Mouse (Mus musculus) liver, embryonic 11.5 days (tissue): ENCODE results near the gene Sh3bp2. TPM values are rescaled to one million over a fixed set of nuclear protein-coding genes. Genes with fewer than 3 reads are reported as not detected.

Source experiments
- ATAC-seq: fragments of 200-750 bp; cut with Nextera tagmentation; replicated peaks from 2 replicates; pipeline ENCODE4 v1.8.0; 2017; ENCODE audit warnings: moderate number of reproducible peaks, mild to moderate bottlenecking, moderate TSS enrichment, moderate library complexity; ENCODE audit not compliant: low FRiP score
- DNase-seq: peaks from one replicate; pipeline ENCODE4 v3.0.0-alpha.2; 2017; ENCODE audit warnings: low spot score
- H3K27ac ChIP-seq: fragments of 300-500 bp; sonication (generic); 2 replicates; pipeline ENCODE4 v1.5.1; 2014; ENCODE audit warnings: mild to moderate bottlenecking, low read depth, low read length, control low read depth
- H3K27me3 ChIP-seq: fragments of 300-500 bp; sonication (generic); replicated peaks from 2 replicates; pipeline ENCODE4 v1.6.1; 2014; ENCODE audit warnings: low read length, mixed read lengths; ENCODE audit not compliant: control insufficient read depth, insufficient read depth
- H3K36me3 ChIP-seq: fragments of 300-500 bp; sonication (generic); 2 replicates; pipeline ENCODE4 v1.6.1; 2014; ENCODE audit warnings: mild to moderate bottlenecking, low read length, moderate library complexity, mixed read lengths; ENCODE audit not compliant: control insufficient read depth, insufficient read depth
- H3K4me1 ChIP-seq: fragments of 300-500 bp; sonication (generic); replicated peaks from 2 replicates; pipeline ENCODE4 v1.6.1; 2014; ENCODE audit warnings: low read length, mixed read lengths; ENCODE audit not compliant: control insufficient read depth, insufficient read depth
- H3K4me2 ChIP-seq: fragments of 300-500 bp; sonication (generic); 2 replicates; pipeline ENCODE4 v1.6.1; 2014; ENCODE audit warnings: mild to moderate bottlenecking, control low read depth, moderate library complexity
- H3K4me3 ChIP-seq: fragments of 300-500 bp; sonication (generic); 2 replicates; pipeline ENCODE4 v1.5.1; 2014; ENCODE audit warnings: low read depth, low read length, control low read depth
- H3K9ac ChIP-seq: fragments of 300-500 bp; sonication (generic); 2 replicates; pipeline ENCODE4 v1.6.1; 2014; ENCODE audit warnings: low read depth, low read length, control low read depth
- H3K9me3 ChIP-seq: fragments of 300-500 bp; sonication (generic); 2 replicates; pipeline ENCODE4 v1.6.1; 2016; ENCODE audit warnings: low read length, inconsistent platforms, mixed read lengths; ENCODE audit not compliant: control insufficient read depth
- WGBS: fragments of 180-500 bp; shearing (Covaris S2); extraction: QIAGEN DNeasy Blood & Tissue Kit; methylation state at CpG from one replicate; pipeline ENCODE4 v1.1.7; 2014; 5-methylcytosine and 5-hydroxymethylcytosine counted together
- polyA plus RNA-seq: library from polyadenylated mRNA; unstranded; fragments of >200 nt; fragmentation: Nextera tagmentation; extraction: Ambion mirVana; gene quantifications from 2 replicates; pipeline ENCODE4 v1.2.1, GENCODE M21; 2014

The Sh3bp2 gene
- polyA plus RNA-seq, 1 experiment from 2014 or later = 8.4 TPM

DNA sequence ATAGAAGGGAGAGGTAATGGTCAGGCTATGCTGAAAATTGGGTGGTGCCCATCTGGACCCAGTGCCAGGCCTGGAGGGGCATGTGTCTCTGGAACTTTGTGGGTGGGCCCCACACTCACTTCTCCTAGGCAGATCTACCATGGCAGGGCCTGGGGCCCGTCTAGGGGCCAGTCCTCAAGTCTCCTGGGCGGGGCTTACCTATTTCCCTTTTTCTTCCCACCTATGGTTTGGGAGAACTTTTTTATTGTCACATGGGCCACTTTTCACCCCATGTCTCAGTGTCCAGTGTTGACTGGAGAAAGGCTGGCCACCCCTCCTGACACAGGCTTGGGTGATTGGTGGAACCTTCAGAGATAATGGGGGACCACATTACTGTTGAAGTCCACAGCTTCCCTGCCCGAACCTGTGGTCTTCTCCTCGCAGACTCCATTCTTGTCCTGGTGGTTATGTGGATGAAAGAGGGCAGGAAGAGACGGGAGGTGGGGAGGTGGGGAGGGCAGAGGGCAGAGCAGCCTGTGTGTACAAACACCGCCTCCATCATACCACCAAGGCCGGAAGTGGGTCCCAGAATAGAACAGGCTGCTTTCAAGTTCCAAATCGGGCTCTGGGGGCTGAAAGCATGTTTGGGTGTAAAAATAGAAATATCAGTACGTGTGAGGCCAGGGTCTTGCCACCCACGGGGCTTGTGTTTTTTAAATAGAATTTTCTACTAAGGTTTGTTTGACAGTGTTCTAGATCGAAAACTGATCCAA is 5.0 kb upstream of the Sh3bp2 start:
- Histone ChIP-seq H3K36me3 (no peaks in the 10 kb centered on the region), H3K4me1 (peaks cover 15% of the 10 kb centered on the region), H3K4me3 (no peak overlapping the region), H3K27ac (no peak overlapping the region; the same call in 1 of the 2 replicates), H3K9me3 (no peaks in the 10 kb centered on the region), H3K27me3 (no peaks in the 10 kb centered on the region), H3K4me2 (peak overlapping the region; percentile 33), H3K9ac (no peak overlapping the region)
- DNase-seq = no peak
- ATAC-seq = no peak; the same call in 1 of the 2 replicates
- WGBS = 38% methylated on average over 11 of the region's 11 CpGs

DNA sequence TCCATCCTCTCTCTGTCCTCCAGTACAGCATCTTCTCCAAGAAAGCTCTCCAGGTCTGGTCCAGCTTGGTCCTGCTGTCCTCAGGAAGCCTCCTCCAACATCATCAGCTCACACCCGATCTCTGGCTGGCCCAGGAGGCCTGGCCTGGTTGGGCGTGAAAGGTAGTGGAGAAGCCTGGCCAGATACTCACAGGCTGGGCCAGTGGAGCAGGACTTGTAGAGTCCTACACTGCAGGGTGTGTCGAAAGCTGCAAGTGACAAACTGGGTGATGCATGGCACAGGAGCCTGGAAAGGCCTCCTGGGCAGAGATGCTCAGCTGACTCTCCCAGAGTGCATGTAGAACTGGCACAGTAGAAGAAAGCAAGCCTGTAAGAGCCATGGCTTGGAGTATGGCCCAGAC is 4.3 kb upstream of the Sh3bp2 start:
- Histone ChIP-seq H3K27ac (no peak overlapping the region), H3K4me3 (no peak overlapping the region), H3K9me3 (no peaks in the 10 kb centered on the region), H3K4me1 (peaks cover 19% of the 10 kb centered on the region), H3K36me3 (no peaks in the 10 kb centered on the region), H3K27me3 (no peaks in the 10 kb centered on the region), H3K9ac (no peak overlapping the region), H3K4me2 (no peak overlapping the region)
- no peak for DNase-seq
- no peak for ATAC-seq
- WGBS = 70% methylated on average over 3 of the region's 3 CpGs

DNA sequence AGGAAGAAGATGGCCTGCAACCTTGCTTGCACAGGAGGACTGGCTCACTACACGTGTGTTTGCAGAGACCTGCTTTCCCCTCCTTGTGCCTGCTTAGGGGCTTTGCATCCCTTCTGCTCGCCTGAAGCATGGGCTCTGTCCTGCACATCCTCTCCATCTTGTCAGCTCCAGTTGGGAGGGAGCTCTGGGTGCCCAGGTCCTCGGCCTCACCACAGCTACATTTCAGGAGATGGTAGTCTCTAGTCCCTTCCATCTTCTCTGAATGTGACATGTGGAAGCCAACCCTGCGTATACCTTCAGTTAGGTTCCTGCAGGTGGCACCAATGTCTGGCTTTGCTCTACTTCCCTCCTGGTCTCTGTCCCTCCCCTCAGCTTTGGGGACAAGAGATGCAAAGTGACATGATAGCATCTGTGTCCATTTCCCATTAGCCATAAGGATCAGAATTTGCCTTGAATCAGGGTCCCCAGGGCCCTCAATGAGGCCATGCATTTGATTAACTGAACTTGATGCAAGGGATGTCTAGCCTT is 1.6 kb upstream of the Sh3bp2 start:
- H3K4me2 ChIP-seq = no peak overlapping the region
- H3K27me3 ChIP-seq = no peaks in the 10 kb centered on the region; the same call in 1 of the 2 replicates
- H3K36me3 ChIP-seq = no peaks in the 10 kb centered on the region
- H3K4me3 ChIP-seq = no peak overlapping the region
- no peak overlapping the region for H3K9ac ChIP-seq
- ATAC-seq = no peak
- 46% methylated on average over 4 of the region's 4 CpGs for WGBS
- H3K9me3 ChIP-seq = no peaks in the 10 kb centered on the region
- no peak overlapping the region for H3K27ac ChIP-seq
- DNase-seq = no peak
- peaks cover 27% of the 10 kb centered on the region for H3K4me1 ChIP-seq

DNA sequence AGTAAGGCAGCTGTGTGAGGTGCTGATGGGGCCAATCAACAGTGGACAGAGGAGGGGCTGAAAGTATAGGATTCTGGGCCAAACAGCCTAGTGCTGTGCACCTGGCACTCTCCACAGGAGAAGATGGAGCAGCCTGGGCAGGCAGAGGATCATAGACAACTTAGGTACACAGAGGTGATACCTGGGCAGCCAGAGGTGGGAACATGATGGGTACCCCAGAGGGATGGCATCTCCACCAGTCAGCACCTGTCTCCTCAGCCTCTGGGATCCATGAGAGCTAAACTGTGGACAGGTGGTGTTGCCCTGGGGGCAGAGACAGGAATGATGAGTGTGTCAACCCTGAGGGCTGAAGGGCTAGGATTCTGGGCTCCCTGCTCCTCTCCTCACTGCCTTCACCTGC is 1.1 kb upstream of the Sh3bp2 start:
- Histone ChIP-seq H3K4me2 (no peak overlapping the region), H3K36me3 (no peaks in the 10 kb centered on the region), H3K4me1 (peaks cover 27% of the 10 kb centered on the region), H3K27ac (no peak overlapping the region), H3K4me3 (no peak overlapping the region), H3K27me3 (no peaks in the 10 kb centered on the region; the same call in 1 of the 2 replicates), H3K9ac (no peak overlapping the region), H3K9me3 (no peaks in the 10 kb centered on the region)
- no peak for DNase-seq
- no peak for ATAC-seq

DNA sequence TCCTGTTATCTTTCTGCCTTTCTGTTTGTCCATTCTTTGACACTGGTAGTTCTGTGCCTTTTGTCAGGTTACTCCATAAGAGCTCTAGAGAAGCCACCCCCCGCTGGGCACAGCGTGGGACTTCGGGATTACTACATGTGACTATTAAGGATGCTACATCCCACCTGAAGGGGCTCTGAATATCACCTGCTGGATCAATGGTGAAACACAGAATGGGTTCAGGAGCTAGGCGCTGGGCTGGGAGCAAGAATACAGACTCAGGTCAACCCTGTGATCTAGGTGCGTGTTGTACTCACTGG is 788 bp downstream of the Sh3bp2 start:
- Histone ChIP-seq H3K27ac (peak overlapping the region; percentile 62), H3K4me1 (peaks cover 18% of the 10 kb centered on the region)

DNA sequence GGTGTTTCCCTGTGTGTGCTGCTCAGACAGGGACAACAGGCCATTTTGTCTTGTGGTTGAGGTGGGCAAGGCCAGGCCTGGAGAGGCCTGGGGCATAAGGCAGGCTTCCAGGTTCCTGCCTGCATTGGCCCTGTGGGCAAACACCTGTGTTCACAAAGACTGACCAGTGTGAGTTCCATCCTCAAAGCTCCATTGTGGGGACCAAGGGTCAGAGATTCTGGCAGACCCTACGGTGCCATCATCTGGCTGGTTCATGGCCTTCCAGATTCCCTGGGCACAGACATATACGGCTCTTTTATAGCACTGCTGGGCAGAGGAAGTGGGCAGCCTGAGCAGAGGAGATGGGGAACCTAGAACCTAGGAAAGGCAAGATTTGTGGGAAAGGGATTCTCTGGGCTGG is 1.7 kb downstream of the Sh3bp2 start:
- Histone ChIP-seq H3K27ac (no peak overlapping the region), H3K9me3 (no peaks in the 10 kb centered on the region), H3K4me3 (0 out of 2 replicates have a peak overlapping the region, but pooled peaks have one; percentile 69), H3K36me3 (no peaks in the 10 kb centered on the region), H3K4me2 (peak overlapping the region; percentile 96), H3K27me3 (no peaks in the 10 kb centered on the region; the same call in 1 of the 2 replicates), H3K4me1 (peaks cover 18% of the 10 kb centered on the region), H3K9ac (no peak overlapping the region)
- ATAC-seq (no peak), DNase-seq (no peak)
- WGBS = 84% methylated on average over 2 of the region's 2 CpGs

More for the DNA sequence above, 788 bp downstream of the Sh3bp2 start:
- Histone ChIP-seq H3K4me3 (peak overlapping the region; percentile 69), H3K9ac (peak overlapping the region; percentile 65), H3K27me3 (no peaks in the 10 kb centered on the region; the same call in 1 of the 2 replicates), H3K9me3 (no peaks in the 10 kb centered on the region), H3K36me3 (no peaks in the 10 kb centered on the region), H3K4me2 (peak overlapping the region; percentile 96)
- whole genome bisulfite sequencing = 45% methylated on average over 5 of the region's 5 CpGs
- DNase-seq (no peak), ATAC-seq (no peak)

DNA sequence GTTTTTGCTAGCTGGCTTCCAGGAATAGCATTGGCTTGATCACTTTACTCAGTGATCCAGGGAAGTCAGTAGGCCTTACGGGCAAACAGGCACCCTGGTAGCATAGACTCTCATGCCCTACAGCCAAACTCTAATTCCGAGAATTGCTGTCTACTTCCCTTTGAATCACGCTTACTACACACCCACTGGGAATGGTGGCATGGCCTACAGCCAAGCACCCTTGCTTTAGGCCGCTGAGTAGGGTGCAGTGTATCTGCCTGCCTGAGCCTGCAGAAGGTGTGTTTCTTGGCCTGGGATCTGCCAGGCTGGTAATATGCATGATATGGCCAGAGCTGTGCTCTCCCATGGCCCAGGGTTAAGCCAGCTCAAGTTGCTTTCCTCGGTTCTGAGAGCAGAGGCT is 3.1 kb downstream of the Sh3bp2 start:
- Histone ChIP-seq H3K4me2 (no peak overlapping the region), H3K36me3 (no peaks in the 10 kb centered on the region), H3K4me1 (peaks cover 18% of the 10 kb centered on the region), H3K27ac (no peak overlapping the region), H3K4me3 (no peak overlapping the region), H3K9me3 (no peaks in the 10 kb centered on the region), H3K27me3 (no peaks in the 10 kb centered on the region; the same call in 1 of the 2 replicates), H3K9ac (no peak overlapping the region)
- 74% methylated on average over 5 of the region's 5 CpGs for WGBS
- no peak for ATAC-seq
- DNase-seq = no peak

DNA sequence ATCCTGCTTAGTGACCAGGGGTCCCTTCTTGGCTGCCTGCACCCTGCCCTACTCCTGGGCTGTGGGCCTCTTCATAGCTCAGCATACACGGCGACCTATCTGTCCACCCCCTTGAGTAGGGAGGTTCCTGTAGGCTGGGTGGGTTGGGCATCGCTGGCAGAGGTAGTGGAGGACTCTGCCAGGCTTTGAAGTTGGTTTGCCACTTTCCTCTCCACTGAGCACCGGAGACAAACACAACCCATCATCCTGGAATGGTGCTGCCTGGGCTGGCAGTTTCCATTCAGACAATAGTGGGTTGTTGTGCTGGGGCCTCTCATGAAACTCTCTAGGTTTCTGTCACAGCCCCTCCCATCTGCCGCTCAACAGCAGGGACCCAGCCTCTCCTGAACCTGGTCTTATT is 4.5 kb downstream of the Sh3bp2 start:
- WGBS = 75% methylated on average over 5 of the region's 5 CpGs
- no peak for DNase-seq
- Histone ChIP-seq H3K36me3 (no peaks in the 10 kb centered on the region), H3K27ac (no peak overlapping the region), H3K9ac (no peak overlapping the region), H3K4me2 (no peak overlapping the region), H3K9me3 (no peaks in the 10 kb centered on the region), H3K27me3 (no peaks in the 10 kb centered on the region; the same call in 1 of the 2 replicates), H3K4me1 (peaks cover 18% of the 10 kb centered on the region), H3K4me3 (no peak overlapping the region)
- ATAC-seq = no peak

DNA sequence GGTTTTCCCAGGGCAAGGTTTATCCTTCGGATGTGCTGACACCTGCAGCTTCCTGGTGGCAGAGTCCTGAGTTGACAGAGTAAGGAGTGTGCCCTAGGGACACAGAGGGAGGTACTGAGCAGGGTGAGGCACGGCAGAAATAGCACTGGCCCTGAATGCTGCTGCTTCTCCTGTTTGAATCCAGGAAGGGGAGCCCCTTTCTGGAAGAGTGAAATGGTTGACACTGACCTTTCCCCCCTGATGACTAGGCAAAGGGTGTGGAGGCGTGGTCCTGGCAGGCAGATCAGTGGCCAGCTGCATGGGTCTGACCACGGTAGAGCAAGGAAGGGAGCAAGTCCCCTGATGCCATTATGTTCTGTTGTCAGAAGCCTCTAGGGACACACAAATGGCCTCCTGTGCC is 5.0 kb downstream of the Sh3bp2 start:
- Histone ChIP-seq H3K36me3 (no peaks in the 10 kb centered on the region), H3K27me3 (no peaks in the 10 kb centered on the region; the same call in 1 of the 2 replicates), H3K4me3 (no peak overlapping the region), H3K27ac (no peak overlapping the region), H3K9me3 (no peaks in the 10 kb centered on the region), H3K4me2 (no peak overlapping the region), H3K9ac (no peak overlapping the region), H3K4me1 (peaks cover 18% of the 10 kb centered on the region)
- 38% methylated on average over 4 of the region's 4 CpGs for WGBS
- ATAC-seq = no peak
- no peak for DNase-seq
